ENCODE assay signal across 17 mouse cellular contexts in the genomic region with DNA sequence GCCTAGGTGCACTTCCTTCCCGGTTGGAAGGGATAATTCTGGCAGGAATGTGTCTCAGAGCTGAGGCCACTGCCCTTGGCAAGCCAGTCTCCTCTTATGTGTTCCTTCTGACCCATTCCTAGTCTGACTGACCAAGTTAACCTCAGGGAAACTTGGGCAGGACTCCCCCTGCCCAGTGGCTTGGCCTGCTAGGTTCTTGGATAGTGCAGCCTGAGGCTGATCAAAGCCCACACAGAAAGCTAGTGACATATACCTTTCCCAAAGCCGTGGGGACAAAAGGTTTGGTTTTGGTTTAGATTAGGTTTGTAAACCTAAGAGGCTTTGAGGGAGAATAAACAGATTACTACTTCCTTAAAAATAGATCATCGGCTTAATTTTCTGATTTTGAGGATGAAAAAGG. TPM values are rescaled to one million over a fixed set of nuclear protein-coding genes. Genes with fewer than 3 reads are reported as not detected.
"Had no signal": no experiment of that assay in that cellular context is flagged by ENCODE, and none has a peak within 500 bp of the region (broad histone marks: within the 10 kb centered on the region; RNA-seq: fewer than 3 reads in every experiment).

No protein-coding gene starts in this region.

- H3K4me2 ChIP-seq: neural tube, embryonic 13.5 days; neural tube, embryonic 15.5 days; stomach, embryonic 15.5 days had no signal

- H3K36me3 ChIP-seq: neural tube, embryonic 13.5 days; neural tube, embryonic 15.5 days; stomach, embryonic 15.5 days had no signal

- H3K9me3 ChIP-seq: neural tube, embryonic 13.5 days; neural tube, embryonic 15.5 days; stomach, embryonic 15.5 days had no signal

- H3K27me3 ChIP-seq: neural tube, embryonic 13.5 days; neural tube, embryonic 15.5 days; stomach, embryonic 15.5 days had no signal

- H3K4me1 ChIP-seq: neural tube, embryonic 13.5 days; neural tube, embryonic 15.5 days; stomach, embryonic 15.5 days had no signal

- DNase-seq: retina, postnatal 1 day; right cerebral cortex, adult 18-20 months; right cerebral cortex, postnatal 14 days; right cerebral cortex, postnatal 25 days; right cerebral cortex, postnatal 4 days; spleen, adult 18-20 months; thymus, adult 18-20 months; thymus, adult 2 months; thymus, postnatal 14 days; thymus, postnatal 25 days; thymus, postnatal 36 days; thymus, postnatal 4 days had no signal

- H3K9ac ChIP-seq: neural tube, embryonic 13.5 days; neural tube, embryonic 15.5 days; stomach, embryonic 15.5 days had no signal

- H3K27ac ChIP-seq: neural tube, embryonic 13.5 days; neural tube, embryonic 15.5 days; stomach, embryonic 15.5 days; stomach, postnatal 0 days had no signal

- H3K4me3 ChIP-seq: neural tube, embryonic 13.5 days; neural tube, embryonic 15.5 days; stomach, embryonic 15.5 days had no signal

RNA-seq across cellular contexts. Expression of a gene that starts 25.1 kb away (rescaled TPM):
- total RNA-seq: neutrophil, adult 5-6 weeks had no signal
